Mouse (Mus musculus) liver, embryonic 14.5 days (tissue): Measurements from ENCODE around the gene Cnnm1. TPM values are rescaled to one million over a fixed set of nuclear protein-coding genes. Genes with fewer than 3 reads are reported as not detected.

Experiments used
- ATAC-seq: fragments of 200-750 bp; cut with Nextera tagmentation; 2 replicates; pipeline ENCODE4 v1.8.0; 2017; ENCODE audit warnings: moderate number of reproducible peaks, mild to moderate bottlenecking, moderate library complexity; ENCODE audit not compliant: insufficient read depth
- DNase-seq, 3 experiments: peaks; one replicate each; pipeline ENCODE4 v3.0.0-alpha.2; 2012 to 2013; ENCODE audit warnings: low read depth in 3 of 3, low spot score in 3 of 3
- H3K27ac ChIP-seq: fragments of 300-500 bp; sonication (generic); 2 replicates; pipeline ENCODE4 v1.5.1; 2014; ENCODE audit warnings: moderate library complexity, mild to moderate bottlenecking, control low read depth, inconsistent platforms
- H3K27me3 ChIP-seq: fragments of 300-500 bp; sonication (generic); 2 replicates; pipeline ENCODE4 v1.6.1; 2014; ENCODE audit warnings: mild to moderate bottlenecking, low read length, moderate library complexity; ENCODE audit not compliant: control insufficient read depth, insufficient read depth
- H3K36me3 ChIP-seq: fragments of 300-500 bp; sonication (generic); replicated peaks from 2 replicates; pipeline ENCODE4 v1.6.1; 2014; ENCODE audit warnings: low read depth; ENCODE audit not compliant: control insufficient read depth, insufficient read depth
- H3K4me1 ChIP-seq, 2 experiments: fragments of 200-500 bp in 1 of 2; fragments of 300-500 bp in 1 of 2; sonication (generic) in 1 of 2; replicated peaks; 2 replicates each; pipeline ENCODE4 v1.6.1; 2012 to 2014; ENCODE audit warnings: antibody characterized with exemption in 1 of 2, inconsistent platforms in 1 of 2, low read length in 1 of 2; ENCODE audit not compliant: control insufficient read depth in 2 of 2, insufficient read depth in 2 of 2
- H3K4me2 ChIP-seq: fragments of 300-500 bp; sonication (generic); 2 replicates; pipeline ENCODE4 v1.6.1; 2014; ENCODE audit warnings: low read depth, mild to moderate bottlenecking, control low read depth, moderate library complexity
- H3K4me3 ChIP-seq, 2 experiments: fragments of 200-500 bp in 1 of 2; fragments of 300-500 bp in 1 of 2; sonication (generic) in 1 of 2; 2 replicates each; pipeline ENCODE4 v1.5.1; 2012 to 2014; ENCODE audit warnings: low read depth in 2 of 2, low read length in 2 of 2, mild to moderate bottlenecking in 2 of 2, control low read depth in 1 of 2, inconsistent platforms in 1 of 2, moderate library complexity in 1 of 2; ENCODE audit not compliant: insufficient read depth in 1 of 2
- H3K9ac ChIP-seq: fragments of 300-500 bp; sonication (generic); replicated peaks from 2 replicates; pipeline ENCODE4 v1.6.1; 2014; ENCODE audit warnings: mild to moderate bottlenecking, control low read depth, moderate library complexity
- H3K9me3 ChIP-seq: fragments of 300-500 bp; sonication (generic); 2 replicates; pipeline ENCODE4 v1.6.1; 2016; ENCODE audit warnings: low read length, mixed read lengths; ENCODE audit not compliant: control insufficient read depth
- CTCF ChIP-seq: IDR thresholded peaks from 2 replicates; pipeline ENCODE4 v1.5.1; 2016; ENCODE audit warnings: antibody characterized with exemption, low read depth, control low read depth
- EP300 ChIP-seq: IDR thresholded peaks from 2 replicates; pipeline ENCODE4 v1.6.1; 2016; ENCODE audit warnings: antibody characterized with exemption, low read depth
- WGBS: fragments of 180-500 bp; shearing (Covaris S2); extraction: QIAGEN DNeasy Blood & Tissue Kit; methylation state at CpG from one replicate; pipeline ENCODE4 v1.1.7; 2014; ENCODE audit not compliant: insufficient replicate concordance; 5-methylcytosine and 5-hydroxymethylcytosine counted together
- polyA plus RNA-seq, 2 experiments: library from polyadenylated mRNA; depleted of rRNA in 1 of 2; stranded (reverse) in 1 of 2; unstranded in 1 of 2; fragments of >200 nt; fragmentation: Nextera tagmentation in 1 of 2; extraction: Ambion mirVana in 1 of 2; gene quantifications; 2 replicates each; pipeline versions ENCODE4 v1.2.1 to v1.2.3; 2012 to 2014

The Cnnm1 gene
- polyA plus RNA-seq (2012; rRNA removed) (0.08 and 0.10 TPM in 2 replicates), polyA plus RNA-seq (2014; fragmentation: Nextera tagmentation; extraction: Ambion mirVana) (0.08 and 0.17 TPM in 2 replicates)

DNA sequence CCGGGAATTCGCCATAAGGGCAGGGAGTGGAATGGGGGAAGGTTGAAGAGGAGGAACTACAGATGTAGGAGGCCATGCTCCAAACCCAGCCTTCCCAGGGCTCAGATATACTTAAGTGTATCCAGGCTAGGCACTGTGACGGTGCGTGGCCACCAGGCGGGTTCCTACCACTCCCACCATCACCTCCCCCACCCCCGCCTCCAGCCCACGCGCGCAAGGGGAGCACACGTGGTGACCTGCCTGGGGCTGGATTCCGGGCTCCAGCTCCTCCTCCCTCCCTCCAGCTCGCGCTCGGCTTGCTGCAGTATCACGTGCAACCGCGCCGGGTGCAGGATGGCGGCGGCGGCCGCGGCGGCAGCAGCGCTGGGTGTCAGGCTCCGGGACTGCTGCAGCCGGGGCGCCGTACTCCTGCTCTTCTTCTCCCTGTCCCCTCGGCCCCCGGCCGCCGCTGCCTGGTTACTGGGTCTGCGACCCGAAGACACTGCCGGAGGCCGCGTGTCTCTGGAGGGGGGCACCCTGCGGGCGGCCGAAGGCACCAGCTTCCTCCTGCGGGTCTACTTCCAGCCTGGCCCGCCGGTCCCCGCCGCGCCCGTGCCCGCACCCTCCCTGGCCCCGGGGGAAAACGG lies at the start of gene Cnnm1:
Gene Cnnm1 (plus strand): TSS at position 325 of the 626 bp plus-strand sequence.
- peaks cover 57% of the 10 kb centered on the region for H3K27me3 ChIP-seq

GRCm38 (mm10) chr19:43396327-43396726 lies 43.9 kb upstream of the Cnnm1 start:
- Histone ChIP-seq H3K9me3 (no peaks in the 10 kb centered on the region), H3K4me2 (no peak overlapping the region), H3K27me3 (no peaks in the 10 kb centered on the region), H3K9ac (no peak overlapping the region), H3K27ac (no peak overlapping the region), H3K4me3 (no peak overlapping the region), H3K4me1 (no peaks in the 10 kb centered on the region), H3K36me3 (no peaks in the 10 kb centered on the region)
- DNase-seq: peak in 2 of 3 experiments; percentile 7 to 9
- no peak for TF ChIP-seq EP300
- TF ChIP-seq CTCF: peak; percentile 62
- ATAC-seq: no peak
- 7% methylated on average over 4 of the region's 4 CpGs for WGBS

More for the DNA sequence above, at the start of gene Cnnm1:
- H3K4me1 ChIP-seq: no peaks in the 10 kb centered on the region
- ATAC-seq (no peak), DNase-seq (no peak)
- TF ChIP-seq CTCF (no peak), EP300 (no peak)
- WGBS: 1% methylated on average over 48 of the region's 51 CpGs
- H3K9me3 ChIP-seq: no peaks in the 10 kb centered on the region
- H3K36me3 ChIP-seq: no peaks in the 10 kb centered on the region
- peak within 1 kb of the TSS in 1 of 2 experiments; percentile 47; a peak in 2 of 4 replicates for H3K4me3 ChIP-seq
- H3K27ac ChIP-seq: no peak within 1 kb of the TSS
- H3K9ac ChIP-seq: no peak within 1 kb of the TSS
- peak within 1 kb of the TSS; percentile 62 for H3K4me2 ChIP-seq

- Histone ChIP-seq H3K4me1 (no peaks in the 10 kb centered on the region), H3K9me3 (no peaks in the 10 kb centered on the region), H3K27ac (no peak overlapping the region), H3K4me3 (no peak overlapping the region), H3K36me3 (no peaks in the 10 kb centered on the region), H3K9ac (no peak overlapping the region), H3K27me3 (no peaks in the 10 kb centered on the region), H3K4me2 (no peak overlapping the region)
- ATAC-seq (no peak), DNase-seq (no peak)
- TF ChIP-seq EP300: no peak
- TF ChIP-seq CTCF: no peak
- WGBS: 25% methylated on average over 1 of the region's 1 CpGs
These were observed 33.1 kb upstream of the Cnnm1 start for GRCm38 (mm10) chr19:43407181-43407580.

DNA sequence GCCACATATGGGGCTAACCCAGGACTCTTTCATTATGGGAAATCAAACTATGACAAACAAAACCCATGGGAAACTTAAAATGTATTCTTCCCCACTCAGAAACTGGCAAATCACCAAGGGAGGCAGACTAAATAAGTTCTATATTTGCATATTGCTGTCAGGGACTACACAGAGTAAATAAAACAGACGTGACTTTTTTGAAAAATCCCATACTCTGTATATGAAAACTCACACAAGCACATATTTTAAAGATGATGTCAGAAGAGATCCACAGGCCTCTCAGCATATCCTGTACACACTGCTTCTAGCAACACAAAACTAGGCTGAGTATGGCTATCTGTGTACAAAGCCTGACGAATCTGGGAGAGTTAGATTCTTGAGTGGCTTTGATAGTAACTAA lies 24.7 kb upstream of the Cnnm1 start:
- no peak overlapping the region for H3K9ac ChIP-seq
- H3K27me3 ChIP-seq: no peaks in the 10 kb centered on the region
- H3K4me2 ChIP-seq: no peak overlapping the region
- H3K4me1 ChIP-seq: no peaks in the 10 kb centered on the region
- TF ChIP-seq CTCF (no peak), EP300 (no peak)
- H3K9me3 ChIP-seq: no peaks in the 10 kb centered on the region
- H3K27ac ChIP-seq: no peak overlapping the region
- 45% methylated on average over 2 of the region's 2 CpGs for WGBS
- no peak for ATAC-seq
- DNase-seq: no peak
- H3K36me3 ChIP-seq: no peaks in the 10 kb centered on the region
- no peak overlapping the region for H3K4me3 ChIP-seq

DNA sequence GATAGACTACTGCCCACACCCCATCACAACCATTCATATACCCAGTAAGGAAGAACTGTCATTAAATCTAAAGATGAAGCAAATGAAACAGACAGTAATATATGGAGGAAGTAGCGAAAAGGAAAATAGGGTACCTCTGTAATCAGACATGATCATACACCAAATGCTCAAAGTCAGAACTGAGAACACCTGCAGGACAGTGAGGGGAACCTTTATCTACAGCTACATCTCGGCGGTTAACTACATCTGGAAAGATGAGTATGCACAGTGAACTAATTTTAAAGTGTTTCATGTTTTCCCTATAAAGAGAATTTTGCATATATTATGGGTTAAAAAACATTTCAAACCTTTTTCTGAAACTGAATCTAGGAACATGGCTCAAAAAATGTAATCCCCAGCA lies 19.7 kb upstream of the Cnnm1 start:
- Histone ChIP-seq H3K27me3 (no peaks in the 10 kb centered on the region), H3K9ac (no peak overlapping the region), H3K4me2 (no peak overlapping the region), H3K27ac (no peak overlapping the region), H3K4me3 (no peak overlapping the region), H3K36me3 (no peaks in the 10 kb centered on the region), H3K4me1 (no peaks in the 10 kb centered on the region), H3K9me3 (no peaks in the 10 kb centered on the region)
- ATAC-seq: no peak
- no peak for TF ChIP-seq CTCF
- no peak for TF ChIP-seq EP300
- 55% methylated on average over 3 of the region's 3 CpGs for WGBS
- DNase-seq: no peak
